Mouse (Mus musculus): ENCODE results near the gene Jak1. TPM values are rescaled to one million over a fixed set of nuclear protein-coding genes. Genes with fewer than 3 reads are reported as not detected.

Jak1 gene
- polyA plus RNA-seq (2014; fragmentation: Illumina TruSeq; extraction: RNeasy Lipid Tissue Mini Kit (QIAGEN cat#74804)) = 546 TPM

DNA sequence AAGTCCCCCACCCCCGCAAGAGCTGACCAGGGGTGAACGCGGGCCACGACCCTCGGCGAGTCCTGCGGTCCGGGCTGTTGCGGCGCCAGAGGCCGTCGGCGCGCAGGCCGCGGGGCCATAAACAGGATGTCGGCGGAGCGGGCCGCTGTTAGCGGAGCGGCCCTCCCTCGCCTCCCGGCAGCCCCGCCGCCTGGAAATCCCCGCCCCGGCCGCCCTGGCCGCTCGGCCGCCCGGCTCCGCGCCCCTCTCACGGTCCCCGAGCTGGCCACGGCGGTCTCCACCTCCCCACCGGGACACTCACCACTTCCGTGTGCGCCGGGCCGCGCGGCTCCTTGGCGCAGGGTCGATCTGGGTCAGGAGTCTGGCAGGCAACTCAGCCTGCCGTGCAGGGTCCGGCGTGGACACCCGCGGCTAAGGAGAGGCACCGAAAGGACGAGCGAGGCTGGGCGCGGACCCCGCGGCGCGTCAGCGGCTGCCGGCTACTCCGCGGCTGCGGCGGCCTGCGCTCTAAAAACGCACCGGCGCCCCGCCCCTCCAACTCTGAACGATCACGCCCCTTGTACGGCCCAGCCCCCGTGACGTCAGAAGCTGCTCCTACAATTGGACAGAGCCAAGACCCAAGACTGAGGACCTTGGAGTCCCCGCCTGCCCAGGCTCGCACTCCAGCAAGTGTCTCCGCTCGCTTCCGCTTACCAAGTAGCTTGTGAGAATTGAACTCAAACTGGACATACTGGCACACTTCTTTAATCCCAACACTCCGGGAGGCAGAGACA lies at the start of gene Jak1:
TSS of gene Jak1 (minus strand) at position 542 of the 773 bp plus-strand sequence.

Other genes starting within 250 kb of the Jak1 start
- not detected for gene Gm10577, start 244.6 kb downstream of the Jak1 start, polyA plus RNA-seq (2014; fragmentation: Illumina TruSeq; extraction: RNeasy Lipid Tissue Mini Kit (QIAGEN cat#74804))
- gene Raver2, start 196.3 kb downstream of the Jak1 start, polyA plus RNA-seq (2014; fragmentation: Illumina TruSeq; extraction: RNeasy Lipid Tissue Mini Kit (QIAGEN cat#74804)) = 13.6 TPM
- gene Ak4, start 154.0 kb upstream of the Jak1 start, polyA plus RNA-seq (2014; fragmentation: Illumina TruSeq; extraction: RNeasy Lipid Tissue Mini Kit (QIAGEN cat#74804)) = 13.9 TPM
- 3.7 TPM for gene Dnajc6, start 231.4 kb upstream of the Jak1 start, polyA plus RNA-seq (2014; fragmentation: Illumina TruSeq; extraction: RNeasy Lipid Tissue Mini Kit (QIAGEN cat#74804))